Mouse (Mus musculus) erythroblast, embryonic 14.5 days (primary cell): ENCODE data around the gene Stxbp4.

Source experiments
- GATA1 ChIP-seq: IDR thresholded peaks from 2 replicates; pipeline ENCODE4 v1.6.1; 2012; ENCODE audit warnings: low read length, inconsistent platforms, mixed read lengths
- TAL1 ChIP-seq: IDR thresholded peaks from 3 replicates; pipeline ENCODE4 v1.6.1; 2012; ENCODE audit warnings: low read length, inconsistent platforms, mixed read lengths

DNA sequence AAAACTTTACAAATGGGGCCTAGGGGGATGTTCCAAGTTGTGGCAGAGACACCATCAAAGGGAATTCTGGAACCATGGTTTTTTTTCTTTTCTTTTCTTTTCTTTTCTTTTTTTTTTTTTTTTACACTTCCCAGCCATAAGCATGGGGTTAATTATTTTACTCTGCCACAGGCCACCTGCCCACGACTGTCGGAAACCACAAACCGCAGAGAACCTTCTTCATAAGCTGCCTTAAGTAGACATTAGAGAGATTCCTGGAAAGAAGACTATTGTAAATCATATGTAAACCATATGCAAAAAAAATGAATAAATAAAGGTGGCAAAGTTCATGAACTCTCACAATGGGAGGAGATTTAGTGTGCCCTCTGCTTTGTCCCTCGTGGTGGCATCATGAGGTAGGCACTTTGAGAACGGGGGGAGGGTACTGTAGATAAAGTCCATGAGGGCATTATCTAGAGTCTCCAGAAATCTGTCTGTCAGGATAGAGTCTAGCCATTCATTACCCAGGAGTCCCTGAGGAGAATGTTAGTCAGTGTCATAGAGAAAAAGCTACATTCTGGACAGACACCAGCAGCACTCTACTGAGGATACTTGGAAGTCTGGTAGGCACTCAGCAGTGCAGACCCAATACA lies 37.7 kb upstream of the Stxbp4 start:
- TF ChIP-seq TAL1 (peak; percentile 82), GATA1 (peak; percentile 90)
